Mouse (Mus musculus) left cerebral cortex, adult 8-10 months (tissue): ENCODE results near the gene Rhbdd2. TPM values are rescaled to one million over a fixed set of nuclear protein-coding genes. Genes with fewer than 3 reads are reported as not detected.
"Not testable (repeated sequence)": the region's sequence is repeated elsewhere in the genome, so short reads cannot be mapped to it uniquely, and the experiment has no call there.

Experiments
- DNase-seq, 2 experiments: peaks; one replicate each; pipeline ENCODE4 v3.0.0; 2022; ENCODE audit warnings: low spot score in 2 of 2
- total RNA-seq, 4 experiments: library from RNA; stranded (reverse); gene quantifications; 2 replicates each; pipeline ENCODE4 v1.2.4; 2022

Rhbdd2 gene
- total RNA-seq = 10 to 100 TPM; 81.1 to 92.6 (median 88.4) TPM

GRCm38 (mm10) chr5:135632117-135632796, at the start of gene Rhbdd2:
TSS of gene Rhbdd2 (plus strand) at chr5:135632618.
- DNase-seq = peak; percentile 85 to 96

- DNase-seq = no peak
Observed at GRCm38 (mm10) chr5:135585691-135586090, 46.7 kb upstream of the Rhbdd2 start.

GRCm38 (mm10) chr5:135587764-135588163, 44.7 kb upstream of the Rhbdd2 start:
- no peak for DNase-seq

GRCm38 (mm10) chr5:135589996-135590784, 42.2 kb upstream of the Rhbdd2 start:
- no peak for DNase-seq

GRCm38 (mm10) chr5:135604643-135605042, 27.8 kb upstream of the Rhbdd2 start:
- DNase-seq = not testable (repeated sequence)

GRCm38 (mm10) chr5:135606717-135607116, 25.7 kb upstream of the Rhbdd2 start:
- not testable (repeated sequence) for DNase-seq

GRCm38 (mm10) chr5:135607581-135607980, 24.8 kb upstream of the Rhbdd2 start:
- DNase-seq = no peak

GRCm38 (mm10) chr5:135609794-135610193, 22.6 kb upstream of the Rhbdd2 start:
- no peak for DNase-seq

- not testable (repeated sequence) for DNase-seq
Observed at GRCm38 (mm10) chr5:135619741-135620140, 12.7 kb upstream of the Rhbdd2 start.

GRCm38 (mm10) chr5:135620526-135620925, 11.9 kb upstream of the Rhbdd2 start:
- no peak for DNase-seq

GRCm38 (mm10) chr5:135621725-135622124, 10.7 kb upstream of the Rhbdd2 start:
- DNase-seq = no peak

- DNase-seq = no peak
Observed at GRCm38 (mm10) chr5:135623006-135623563, 9.3 kb upstream of the Rhbdd2 start.

GRCm38 (mm10) chr5:135628916-135629315, 3.5 kb upstream of the Rhbdd2 start:
- no peak for DNase-seq

- DNase-seq = no peak
Observed at GRCm38 (mm10) chr5:135629401-135629800, 3.0 kb upstream of the Rhbdd2 start.

GRCm38 (mm10) chr5:135630598-135630997, 1.8 kb upstream of the Rhbdd2 start:
- no peak for DNase-seq

GRCm38 (mm10) chr5:135632797-135633144, 353 bp downstream of the Rhbdd2 start:
- no peak for DNase-seq

GRCm38 (mm10) chr5:135639760-135640458, 7.5 kb downstream of the Rhbdd2 start:
- no peak for DNase-seq

GRCm38 (mm10) chr5:135640459-135640789, 8.0 kb downstream of the Rhbdd2 start:
- DNase-seq = no peak

- DNase-seq = no peak
Observed at GRCm38 (mm10) chr5:135641028-135641427, 8.6 kb downstream of the Rhbdd2 start.

- DNase-seq = no peak
Observed at GRCm38 (mm10) chr5:135642686-135643551, 10.5 kb downstream of the Rhbdd2 start.

- no peak for DNase-seq
Observed at GRCm38 (mm10) chr5:135643552-135643842, 11.1 kb downstream of the Rhbdd2 start.
